29 mouse cellular contexts compared by ENCODE assay signal in the genomic region with DNA sequence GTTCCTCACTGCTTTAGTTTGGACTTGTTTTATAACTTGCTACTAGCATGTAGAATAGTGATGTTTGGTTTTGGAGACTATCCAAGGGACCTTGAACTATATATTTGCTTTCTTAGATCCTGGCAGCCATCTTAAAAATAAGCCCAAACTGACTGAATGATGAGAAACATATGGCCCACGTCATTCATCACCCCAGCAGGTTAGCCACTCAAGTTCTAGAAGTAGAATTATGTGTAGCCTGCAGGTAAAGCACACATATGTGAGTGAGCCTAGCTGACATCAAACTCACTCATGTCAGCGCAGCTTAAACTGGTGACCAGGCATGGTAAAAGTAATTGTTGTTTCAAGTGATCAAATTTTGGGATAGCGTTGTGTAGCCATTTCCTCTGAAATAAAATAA.
"Had no signal": no experiment of that assay in that cellular context is flagged by ENCODE, and none has a peak within 500 bp of the region (broad histone marks: within the 10 kb centered on the region; RNA-seq: fewer than 3 reads in every experiment).

No protein-coding gene starts in this region.

- ATAC-seq: forebrain, embryonic 13.5 days; forebrain, embryonic 14.5 days; forebrain, embryonic 15.5 days; forebrain, embryonic 16.5 days; forebrain, postnatal 0 days had no signal

- H3K4me2 ChIP-seq: embryonic facial prominence, embryonic 12.5 days; embryonic facial prominence, embryonic 13.5 days; embryonic facial prominence, embryonic 15.5 days; forebrain, embryonic 12.5 days; forebrain, embryonic 13.5 days; forebrain, embryonic 15.5 days had no signal

- H3K27me3 ChIP-seq: embryonic facial prominence, embryonic 12.5 days; embryonic facial prominence, embryonic 13.5 days; embryonic facial prominence, embryonic 15.5 days; forebrain, embryonic 12.5 days; forebrain, embryonic 13.5 days; forebrain, embryonic 15.5 days had no signal

- H3K9me3 ChIP-seq: embryonic facial prominence, embryonic 12.5 days; embryonic facial prominence, embryonic 13.5 days; embryonic facial prominence, embryonic 15.5 days; forebrain, embryonic 10.5 days; forebrain, embryonic 12.5 days; forebrain, embryonic 13.5 days; forebrain, embryonic 15.5 days had no signal

- H3K9ac ChIP-seq: embryonic facial prominence, embryonic 12.5 days; embryonic facial prominence, embryonic 13.5 days; embryonic facial prominence, embryonic 15.5 days; forebrain, embryonic 12.5 days; forebrain, embryonic 13.5 days; forebrain, embryonic 15.5 days; forebrain, postnatal 0 days had no signal

- H3K4me1 ChIP-seq: embryonic facial prominence, embryonic 12.5 days; embryonic facial prominence, embryonic 13.5 days; embryonic facial prominence, embryonic 15.5 days; forebrain, embryonic 10.5 days; forebrain, embryonic 12.5 days; forebrain, embryonic 13.5 days; forebrain, embryonic 15.5 days had no signal

- H3K27ac ChIP-seq: embryonic facial prominence, embryonic 12.5 days; embryonic facial prominence, embryonic 13.5 days; embryonic facial prominence, embryonic 15.5 days; forebrain, embryonic 10.5 days; forebrain, embryonic 12.5 days; forebrain, embryonic 13.5 days; forebrain, embryonic 15.5 days; gastrocnemius, adult 2 months; heart, adult 2 months had no signal

- H3K4me3 ChIP-seq: embryonic facial prominence, embryonic 12.5 days; embryonic facial prominence, embryonic 13.5 days; embryonic facial prominence, embryonic 15.5 days; erythroblast, embryonic 14.5 days; forebrain, embryonic 10.5 days; forebrain, embryonic 12.5 days; forebrain, embryonic 13.5 days; forebrain, embryonic 15.5 days; gastrocnemius, adult 2 months; heart, adult 2 months had no signal

- DNase-seq: cerebellum, adult 18-20 months; cerebellum, adult 2 months; cerebellum, adult 8-10 months; cerebellum, adult 9-10 months; cerebellum, adult 9-11 months; cerebellum, postnatal 10 days; cerebellum, postnatal 14 days; cerebellum, postnatal 25 days; cerebellum, postnatal 36 days; embryo, embryonic 11 days; forebrain, postnatal 0 days; gastrocnemius, adult 2 months; gastrocnemius, postnatal 10 days; gastrocnemius, postnatal 14 days; gastrocnemius, postnatal 25 days; gastrocnemius, postnatal 36 days; heart, adult 11 months; heart, adult 18-20 months; heart, adult 2 months had no signal

- H3K36me3 ChIP-seq: embryonic facial prominence, embryonic 12.5 days; embryonic facial prominence, embryonic 13.5 days; embryonic facial prominence, embryonic 15.5 days; forebrain, embryonic 10.5 days; forebrain, embryonic 12.5 days; forebrain, embryonic 15.5 days had no signal
